Mouse (Mus musculus) frontal cortex, adult (tissue): Measurements from ENCODE around the gene Ifitm1.

Source experiments
- ATAC-seq: cut with Nextera tagmentation; 2 replicates; pipeline ENCODE4 v1.9.2; 2017; ENCODE audit warnings: mild to moderate bottlenecking, moderate library complexity, mixed read lengths; ENCODE audit not compliant: low TSS enrichment

Gene Ifitm1

GRCm38 (mm10) chr7:140966921-140967320 lies at the start of gene Ifitm1:
Gene Ifitm1 (plus strand): TSS chr7:140967221.
- ATAC-seq = no peak

GRCm38 (mm10) chr7:140919911-140920310 lies 47.1 kb upstream of the Ifitm1 start:
- no peak for ATAC-seq

- no peak for ATAC-seq
Measured at GRCm38 (mm10) chr7:140920418-140921029, 46.5 kb upstream of the Ifitm1 start, which contains the start of gene Nlrp6. Gene Nlrp6 (plus strand): TSS chr7:140920902.

- ATAC-seq = no peak
Measured at GRCm38 (mm10) chr7:140921225-140921975, 45.6 kb upstream of the Ifitm1 start.

GRCm38 (mm10) chr7:140922398-140923069 lies 44.5 kb upstream of the Ifitm1 start:
- ATAC-seq = peak; percentile 72; the same call in 1 of the 2 replicates

GRCm38 (mm10) chr7:140923070-140923775 lies 43.8 kb upstream of the Ifitm1 start:
- peak; percentile 57; the same call in 1 of the 2 replicates for ATAC-seq

GRCm38 (mm10) chr7:140927181-140927580 lies 39.8 kb upstream of the Ifitm1 start:
- no peak for ATAC-seq

- no peak for ATAC-seq
Measured at GRCm38 (mm10) chr7:140938436-140938835, 28.6 kb upstream of the Ifitm1 start.

GRCm38 (mm10) chr7:140938896-140939295 lies 28.1 kb upstream of the Ifitm1 start:
- ATAC-seq = no peak

- no peak for ATAC-seq
Measured at GRCm38 (mm10) chr7:140939669-140940171, 27.3 kb upstream of the Ifitm1 start.

GRCm38 (mm10) chr7:140941222-140942051 lies 25.6 kb upstream of the Ifitm1 start, which contains the start of gene Pgghg:
Gene Pgghg (plus strand): TSS chr7:140941391.
- peak; percentile 88 for ATAC-seq

- no peak for ATAC-seq
Measured at GRCm38 (mm10) chr7:140942341-140942740, 24.7 kb upstream of the Ifitm1 start.

- no peak for ATAC-seq
Measured at GRCm38 (mm10) chr7:140942811-140943210, 24.2 kb upstream of the Ifitm1 start.

GRCm38 (mm10) chr7:140943356-140943755 lies 23.7 kb upstream of the Ifitm1 start:
- ATAC-seq = no peak

- no peak for ATAC-seq
Measured at GRCm38 (mm10) chr7:140944236-140944635, 22.8 kb upstream of the Ifitm1 start.

GRCm38 (mm10) chr7:140945247-140945646 lies 21.8 kb upstream of the Ifitm1 start:
- ATAC-seq = no peak

- ATAC-seq = no peak
Measured at GRCm38 (mm10) chr7:140946311-140946710, 20.7 kb upstream of the Ifitm1 start.

- no peak for ATAC-seq
Measured at GRCm38 (mm10) chr7:140946980-140947379, 20.0 kb upstream of the Ifitm1 start.

GRCm38 (mm10) chr7:140948161-140948560 lies 18.9 kb upstream of the Ifitm1 start:
- no peak for ATAC-seq

GRCm38 (mm10) chr7:140949255-140949654 lies 17.8 kb upstream of the Ifitm1 start:
- no peak for ATAC-seq
